Mouse (Mus musculus) erythroblast, adult 5-6 weeks (primary cell): ENCODE results near the gene Rrh. TPM values are rescaled to one million over a fixed set of nuclear protein-coding genes. Genes with fewer than 3 reads are reported as not detected.
"Not testable (repeated sequence)": the region's sequence is repeated elsewhere in the genome, so short reads cannot be mapped to it uniquely, and the experiment has no call there.

Experiments
- ATAC-seq: replicated peaks from 2 replicates; pipeline ENCODE4 v1.8.0; 2016; ENCODE audit warnings: moderate number of reproducible peaks, mild to moderate bottlenecking, moderate TSS enrichment, inconsistent platforms; ENCODE audit not compliant: poor library complexity, low FRiP score, severe bottlenecking
- total RNA-seq, 2 experiments: library from RNA; stranded (forward) in 1 of 2; stranded (reverse) in 1 of 2; fragments of 150-400 nt in 1 of 2; fragments of 200-764, 138-1000 nt in 1 of 2; gene quantifications; 2 replicates each; pipeline versions ENCODE4 v1.2.3 to v1.2.4; 2015 to 2017; ENCODE audit warnings: low replicate concordance in 2 of 2

Rrh gene
- total RNA-seq, 2 experiments from 2014 or later: not detected

DNA sequence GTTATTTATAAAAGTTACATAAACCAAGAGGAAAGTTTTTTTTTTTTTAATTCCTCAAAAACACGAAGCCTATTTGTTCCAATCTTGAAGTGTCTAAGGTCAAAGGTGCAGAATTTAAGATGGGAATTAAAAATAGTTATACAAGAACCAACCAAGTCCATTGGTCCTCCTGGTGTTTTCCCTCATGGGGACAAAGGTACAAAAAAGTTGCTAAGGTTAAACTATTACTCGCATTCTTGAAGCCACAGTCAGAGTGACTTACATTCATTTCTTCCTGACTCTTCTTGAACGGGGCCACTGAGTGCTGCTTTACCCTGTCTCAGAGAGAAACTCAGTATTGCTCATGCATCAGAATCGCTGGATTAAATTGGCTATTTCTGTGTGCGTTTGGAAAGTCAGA is 25.0 kb downstream of the Rrh start:
- no peak for ATAC-seq

DNA sequence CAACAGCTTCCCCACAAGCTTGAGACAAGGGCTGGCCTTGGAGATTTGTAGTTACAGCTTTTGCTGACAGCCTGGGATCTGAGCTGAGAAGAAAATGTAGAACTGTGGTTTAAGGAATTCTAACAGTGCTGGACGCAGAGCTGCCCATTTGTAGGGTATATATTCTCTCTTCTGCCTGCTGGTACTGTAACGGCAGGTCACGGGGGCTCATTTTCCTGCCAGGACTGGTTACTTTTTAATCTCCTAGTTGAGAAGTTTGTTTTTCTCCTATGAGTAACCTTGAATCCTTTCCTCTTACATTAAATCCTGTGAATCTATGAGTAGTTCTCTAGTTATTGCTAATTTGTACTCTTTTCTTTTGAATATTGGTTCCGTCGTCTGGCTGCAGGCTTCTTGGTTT is 28.6 kb downstream of the Rrh start:
- ATAC-seq: no peak

DNA sequence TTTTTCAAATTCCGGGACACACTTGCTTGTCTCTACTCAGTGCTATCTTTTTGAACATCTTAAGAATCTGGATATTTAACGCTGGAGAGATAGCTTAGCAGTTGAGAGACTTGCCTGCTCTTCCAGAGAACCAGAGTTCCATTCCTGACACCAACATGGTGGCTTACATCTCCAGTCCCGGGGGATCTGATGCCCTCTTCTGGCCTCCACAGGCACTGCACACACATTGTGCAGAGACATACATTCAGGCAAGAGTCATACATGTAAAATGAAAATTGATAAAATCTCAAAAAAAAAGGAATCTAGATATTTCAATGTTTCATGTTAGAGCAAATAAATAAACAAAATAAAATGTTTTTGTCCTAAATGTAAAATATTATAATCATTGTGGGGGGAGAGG is 39.6 kb downstream of the Rrh start:
- ATAC-seq: no peak

DNA sequence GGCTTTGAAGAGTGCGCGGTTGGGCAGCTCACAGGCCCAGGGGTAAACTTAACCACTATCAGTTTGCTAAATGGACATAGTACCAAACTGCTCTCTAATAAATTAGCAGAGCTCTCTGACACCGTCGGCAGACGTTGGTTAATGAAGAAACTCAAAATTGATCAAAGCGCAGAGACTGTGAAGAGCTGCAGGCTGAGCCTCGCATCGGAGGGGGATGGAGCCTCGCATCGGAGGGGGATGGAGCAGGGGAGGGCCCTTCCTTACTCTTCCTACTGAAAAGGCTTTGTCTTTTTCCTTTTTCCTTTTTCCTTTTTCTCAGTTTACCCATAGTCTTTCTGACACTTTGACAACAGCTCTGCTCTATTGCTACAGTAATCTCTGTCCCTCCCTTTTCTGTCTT is 41.0 kb downstream of the Rrh start:
- ATAC-seq: no peak

DNA sequence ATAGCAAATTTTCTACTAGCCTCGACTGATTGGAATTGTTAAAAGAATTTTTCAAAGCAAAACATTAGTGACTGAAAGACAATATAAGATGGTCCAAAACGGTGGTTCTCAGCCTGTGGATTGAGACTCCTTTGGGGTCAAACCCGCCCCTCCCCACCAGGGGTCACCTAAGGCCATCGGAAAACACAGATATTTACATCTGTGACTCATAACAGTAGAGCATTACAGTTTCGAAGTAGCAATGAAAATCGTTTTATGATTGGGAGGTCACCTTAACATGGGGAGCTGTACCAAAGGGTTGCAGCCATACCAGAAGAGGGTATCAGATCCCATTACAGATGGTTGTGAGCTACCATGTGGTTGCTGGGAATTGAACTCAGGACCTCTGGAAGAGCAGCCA is 51.2 kb downstream of the Rrh start:
- no peak for ATAC-seq

DNA sequence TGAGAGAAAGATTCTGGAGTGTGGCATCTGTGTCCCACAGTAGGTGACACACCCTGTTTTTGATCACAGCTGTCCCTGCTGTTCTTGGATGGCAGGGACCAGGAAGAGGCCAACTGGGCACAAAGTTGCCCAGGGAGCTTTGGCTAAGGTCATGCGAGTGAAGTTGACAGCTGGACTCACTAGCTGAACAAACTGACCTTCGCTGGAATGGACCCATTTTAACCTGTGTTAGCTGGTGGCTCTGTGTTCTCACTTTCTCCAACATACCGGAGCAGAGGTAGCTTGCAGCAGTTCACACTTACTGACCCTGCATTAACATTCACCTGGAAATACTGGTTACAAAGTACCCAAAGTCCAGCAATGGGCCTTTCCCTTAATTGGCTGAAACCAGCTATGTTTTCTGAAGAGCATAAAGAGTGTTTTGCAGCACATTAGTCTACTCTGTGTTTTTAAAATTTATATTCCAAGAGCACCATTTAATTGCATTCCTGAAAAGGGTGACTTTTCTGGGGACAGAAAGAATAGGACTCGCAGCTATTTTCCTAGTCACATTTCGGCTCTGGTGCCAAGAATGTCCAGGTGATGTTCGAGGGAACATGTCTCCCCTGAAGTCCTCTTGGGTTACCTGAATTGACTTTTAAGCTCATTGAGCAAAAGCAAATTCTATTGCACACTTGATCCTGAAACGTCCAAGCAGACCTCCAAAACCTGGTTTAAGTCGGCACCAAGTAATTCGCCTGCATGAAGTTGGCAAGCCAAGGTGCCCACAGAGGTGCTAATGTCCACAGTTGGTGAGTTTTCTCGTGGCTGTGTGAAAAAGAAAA is 55.2 kb downstream of the Rrh start:
- no peak for ATAC-seq

DNA sequence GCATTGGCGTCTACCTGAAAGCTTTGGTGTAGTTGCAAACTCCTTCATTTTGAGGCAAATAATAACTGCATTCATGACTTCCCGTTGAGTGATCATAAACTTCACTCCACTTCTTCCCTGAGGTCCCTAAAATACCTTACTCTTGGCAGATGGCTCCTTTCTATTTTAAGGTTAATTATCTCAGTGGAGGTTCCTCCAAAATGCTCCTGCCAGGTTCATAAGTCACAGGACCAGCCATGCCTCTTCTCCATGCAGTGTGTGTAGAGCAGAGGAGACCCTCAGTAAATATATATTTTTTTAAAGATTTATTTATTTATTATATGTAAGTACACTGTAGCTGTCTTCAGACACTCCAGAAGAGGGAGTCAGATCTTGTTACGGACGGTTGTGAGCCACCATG is 56.3 kb downstream of the Rrh start:
- ATAC-seq: no peak

DNA sequence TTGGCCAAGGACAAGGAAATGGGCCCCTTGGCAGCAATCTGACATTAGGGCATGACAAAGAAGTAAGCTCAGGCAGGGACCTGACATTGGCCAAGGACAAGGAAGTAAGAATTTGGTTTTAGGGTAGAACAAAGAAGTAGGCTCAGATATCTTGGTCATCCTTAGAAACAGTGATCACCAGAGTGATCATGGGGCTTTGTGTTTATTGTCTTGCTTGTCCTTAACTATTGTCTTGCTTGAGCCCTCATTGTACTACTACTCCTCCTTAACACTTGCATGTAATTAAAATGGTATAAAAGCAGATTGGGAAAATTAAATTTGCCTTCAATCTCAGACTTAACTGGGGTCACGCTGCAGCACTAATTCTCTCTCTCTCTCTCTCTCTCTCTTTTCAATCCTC is 64.8 kb downstream of the Rrh start:
- not testable (repeated sequence) for ATAC-seq

DNA sequence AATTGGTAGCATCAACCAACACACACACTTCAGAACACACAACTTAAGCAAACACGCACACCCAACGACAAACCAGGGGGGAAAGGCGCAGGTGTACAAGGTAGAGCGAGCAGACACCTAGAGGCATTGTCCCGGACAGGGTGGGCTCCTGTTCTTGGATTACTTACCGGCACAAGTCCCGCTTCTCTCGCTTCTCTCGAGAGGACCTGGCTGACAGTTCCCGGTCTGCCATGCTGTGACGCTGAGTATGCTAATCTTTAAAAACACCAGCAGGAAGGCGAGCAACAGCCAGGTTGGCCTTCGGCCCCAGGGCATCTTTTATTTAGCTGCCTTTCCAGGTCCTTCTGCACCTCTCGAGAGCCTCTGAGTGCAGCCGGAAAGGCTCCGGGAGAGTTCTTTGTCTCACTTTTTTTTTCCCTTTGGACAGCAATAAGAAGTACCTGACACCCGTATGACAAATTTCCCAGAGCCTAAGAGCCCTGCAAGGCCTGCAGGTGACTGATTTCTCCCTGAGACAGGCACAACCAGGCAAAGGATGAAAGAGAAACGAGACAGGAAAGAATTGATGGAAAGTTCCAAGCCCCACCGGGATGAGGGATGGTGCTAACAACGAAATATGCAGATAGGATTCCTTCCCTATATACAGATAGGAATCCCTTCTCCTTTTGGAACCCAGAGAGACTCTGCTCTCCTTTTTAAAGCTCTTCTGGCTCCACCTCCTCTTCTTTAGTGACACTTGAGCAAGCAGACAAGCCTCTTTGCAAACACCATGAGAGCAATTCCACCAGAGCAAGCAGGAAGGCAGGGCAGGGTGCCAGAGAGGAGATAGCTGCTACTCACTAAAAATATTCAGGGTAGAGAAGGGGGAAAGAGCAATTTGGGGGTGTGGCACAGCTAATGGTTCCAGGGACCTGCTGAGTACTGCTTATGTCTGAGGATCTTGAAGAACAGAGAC is 67.5 kb downstream of the Rrh start, which contains the start of gene Egf:
TSS of gene Egf (minus strand) at position 667 of the 955 bp plus-strand sequence.
- ATAC-seq: no peak

Other genes with a start within 250 kb of the Rrh start
- not detected in 2 replicates for gene Egf, start 67.3 kb downstream of the Rrh start, total RNA-seq (2015; ENCODE audit: low replicate concordance)
- 0.51 and 0.70 TPM in 2 replicates for gene Egf, start 67.3 kb downstream of the Rrh start, total RNA-seq (2017; ENCODE audit: low replicate concordance)
- not detected in 2 replicates for gene Lrit3, start 18.6 kb downstream of the Rrh start, total RNA-seq (2015; ENCODE audit: low replicate concordance)
- not detected in 2 replicates for gene Lrit3, start 18.6 kb downstream of the Rrh start, total RNA-seq (2017; ENCODE audit: low replicate concordance)
- 14.4 and 15.3 TPM in 2 replicates for gene Gar1, start 8.8 kb upstream of the Rrh start, total RNA-seq (2015; ENCODE audit: low replicate concordance)
- gene Gar1, start 8.8 kb upstream of the Rrh start, total RNA-seq (2017; ENCODE audit: low replicate concordance): 12.7 and 14.8 TPM in 2 replicates
- gene Cfi, start 13.3 kb upstream of the Rrh start, total RNA-seq (2015; ENCODE audit: low replicate concordance): not detected in 2 replicates
- not detected in 2 replicates for gene Cfi, start 13.3 kb upstream of the Rrh start, total RNA-seq (2017; ENCODE audit: low replicate concordance)
- 16.1 and 29.0 TPM in 2 replicates for gene Pla2g12a, start 56.0 kb upstream of the Rrh start, total RNA-seq (2015; ENCODE audit: low replicate concordance)
- gene Pla2g12a, start 56.0 kb upstream of the Rrh start, total RNA-seq (2017; ENCODE audit: low replicate concordance): 25.8 and 27.9 TPM in 2 replicates
- gene Casp6, start 78.8 kb upstream of the Rrh start, total RNA-seq (2015; ENCODE audit: low replicate concordance): 4.6 and 20.6 TPM in 2 replicates
- gene Casp6, start 78.8 kb upstream of the Rrh start, total RNA-seq (2017; ENCODE audit: low replicate concordance): 3.6 and 6.9 TPM in 2 replicates
- 1.5 and 5.8 TPM in 2 replicates for gene Mcub, start 147.6 kb upstream of the Rrh start, total RNA-seq (2015; ENCODE audit: low replicate concordance)
- 3.6 and 15.6 TPM in 2 replicates for gene Mcub, start 147.6 kb upstream of the Rrh start, total RNA-seq (2017; ENCODE audit: low replicate concordance)
- 13.8 and 17.9 TPM in 2 replicates for gene Sec24b, start 239.0 kb upstream of the Rrh start, total RNA-seq (2015; ENCODE audit: low replicate concordance)
- 5.7 and 9.3 TPM in 2 replicates for gene Sec24b, start 239.0 kb upstream of the Rrh start, total RNA-seq (2017; ENCODE audit: low replicate concordance)